Mouse (Mus musculus) right cerebral cortex, adult 2 months (tissue): Measurements from ENCODE around the gene Spin1.

Experiments
- DNase-seq, 2 experiments: peaks; one replicate each; pipeline ENCODE4 v3.0.0; 2021 to 2022; ENCODE audit warnings: low spot score in 2 of 2

Gene Spin1

DNA sequence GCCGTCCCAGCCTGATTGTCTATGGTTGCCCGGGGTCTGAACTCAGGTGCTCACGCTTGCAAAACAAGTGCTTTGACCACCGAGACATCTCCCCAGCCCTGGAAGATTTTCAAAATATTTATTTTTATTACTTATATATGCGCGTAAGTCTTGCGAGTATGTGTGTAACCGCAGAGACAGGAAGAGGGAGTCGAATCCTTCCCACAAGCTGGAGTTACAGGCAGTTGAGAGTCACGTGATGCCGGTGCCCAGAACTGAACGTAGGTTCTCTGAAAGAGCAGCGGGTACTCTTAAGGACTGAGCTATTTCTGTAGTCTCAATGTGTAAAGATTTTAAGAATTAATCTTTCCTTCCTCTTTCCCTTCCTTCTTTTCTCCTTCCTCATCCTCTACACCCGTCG lies 93.2 kb downstream of the Spin1 start:
- DNase-seq, result no peak

DNA sequence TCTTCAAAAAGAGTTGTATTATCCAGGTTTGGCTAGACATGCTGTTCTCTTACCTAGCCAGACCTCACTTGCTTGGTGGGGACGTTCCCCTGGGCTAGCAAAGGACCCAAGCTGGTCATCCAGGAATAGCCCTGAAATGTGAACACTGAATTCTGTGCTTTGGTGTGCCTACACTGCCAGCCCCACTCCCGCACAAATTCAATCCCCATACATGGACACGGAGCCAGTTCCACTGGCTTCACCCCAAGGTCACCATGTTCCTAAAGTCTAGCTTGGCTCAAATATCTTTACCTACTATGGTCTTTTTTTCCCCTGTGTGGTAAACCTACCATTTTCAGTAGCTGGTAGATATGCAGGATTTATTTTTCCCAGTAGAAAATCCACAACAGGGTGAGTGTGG lies 97.0 kb downstream of the Spin1 start:
- no peak for DNase-seq

- peak; percentile 46 to 53 for DNase-seq
Observed at GRCm38 (mm10) chr13:51198186-51198585, 97.5 kb downstream of the Spin1 start.
